Mouse (Mus musculus) C2C12 (cell line): Measurements from ENCODE around the gene Grip2. TPM values are rescaled to one million over a fixed set of nuclear protein-coding genes. Genes with fewer than 3 reads are reported as not detected.

ENCODE experiments used
- H3K27me3 ChIP-seq: one replicate; pipeline ENCODE4 v1.6.1; 2011; ENCODE audit not compliant: control insufficient read depth, insufficient read depth, insufficient read length
- H3K36me3 ChIP-seq: one replicate; pipeline ENCODE4 v1.6.1; 2011; ENCODE audit not compliant: control insufficient read depth, insufficient read depth
- H3K4me3 ChIP-seq: one replicate; pipeline ENCODE4 v1.5.1; 2011; ENCODE audit warnings: mild to moderate bottlenecking, control low read depth; ENCODE audit not compliant: poor library complexity, insufficient read depth, severe bottlenecking
- H3K79me2 ChIP-seq: one replicate; pipeline ENCODE4 v1.6.1; 2011; ENCODE audit not compliant: control insufficient read depth, insufficient read depth
- H3K79me3 ChIP-seq: one replicate; pipeline ENCODE4 v1.6.1; 2011; ENCODE audit warnings: low read depth, control low read depth
- H3ac ChIP-seq: one replicate; pipeline ENCODE3; 2011; ENCODE audit warnings: low read depth; ENCODE audit not compliant: control insufficient read depth, insufficient read length
- CEBPB ChIP-seq: IDR thresholded peaks from one replicate; pipeline ENCODE4 v1.6.1; 2011; ENCODE audit warnings: low read depth, mild to moderate bottlenecking, control low read depth, moderate library complexity
- CTCF ChIP-seq: IDR thresholded peaks from one replicate; pipeline ENCODE4 v1.5.1; 2011; ENCODE audit not compliant: control insufficient read depth, insufficient read depth, insufficient read length
- FOSL1 ChIP-seq: IDR thresholded peaks from one replicate; pipeline ENCODE4 v1.8.0; 2011; ENCODE audit warnings: mild to moderate bottlenecking, low read length; ENCODE audit not compliant: poor library complexity, insufficient read depth, severe bottlenecking
- MAX ChIP-seq: IDR thresholded peaks from one replicate; pipeline ENCODE4 v1.6.1; 2011; ENCODE audit warnings: mild to moderate bottlenecking, control low read depth
- MYOD1 ChIP-seq: IDR thresholded peaks from one replicate; pipeline ENCODE4 v1.6.1; 2011; ENCODE audit warnings: low read depth; ENCODE audit not compliant: control insufficient read depth, insufficient read length
- MYOG ChIP-seq: IDR thresholded peaks from one replicate; pipeline ENCODE4 v1.6.1; 2011; ENCODE audit not compliant: control insufficient read depth, insufficient read length; ENCODE audit errors: extremely low read depth
- USF1 ChIP-seq: IDR thresholded peaks from one replicate; pipeline ENCODE4 v1.6.1; 2011; ENCODE audit warnings: low read depth, mild to moderate bottlenecking, control low read depth, moderate library complexity
- polyA plus RNA-seq: library from polyadenylated mRNA; unstranded; fragments of >200 nt; fragmentation: generic; extraction: Trizol; gene quantifications from one replicate; pipeline ENCODE4 v1.2.1, GENCODE M21; 2012; ENCODE audit warnings: missing spikeins

Grip2 gene
- polyA plus RNA-seq, 1 experiment, result 0.02 TPM

DNA sequence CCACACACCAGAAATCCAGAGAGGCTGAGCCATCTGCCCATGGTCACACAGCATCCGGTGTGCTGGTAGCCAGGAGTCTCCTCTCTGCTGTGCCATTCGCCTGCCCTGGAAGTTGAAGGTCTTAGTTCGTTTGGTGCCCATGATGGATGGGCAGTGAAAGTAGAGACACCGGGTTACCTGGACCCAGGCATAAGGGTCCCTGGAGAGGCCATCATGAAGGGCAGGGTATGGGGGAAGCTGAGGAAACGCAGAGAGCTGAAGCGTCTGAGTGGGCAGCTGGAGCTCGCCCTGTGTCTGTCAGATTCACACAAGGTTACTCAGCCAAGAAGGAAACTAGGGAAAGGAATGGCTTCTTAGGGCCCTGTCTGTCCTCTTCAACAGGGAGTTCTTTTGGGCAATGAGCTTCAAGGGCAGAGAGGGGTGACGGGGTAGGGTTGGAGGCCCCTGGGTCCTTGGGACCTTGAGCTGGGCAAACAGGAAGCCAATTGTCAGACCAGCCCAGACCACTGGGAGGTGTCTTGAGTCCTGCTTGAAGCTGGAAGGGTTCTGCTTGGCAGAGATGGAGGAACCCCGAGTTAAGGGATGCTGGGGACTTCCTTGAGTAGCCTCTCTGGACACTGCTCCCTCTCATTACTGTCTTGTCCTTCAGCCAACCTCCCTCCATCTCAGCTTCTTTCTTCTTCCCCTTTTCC is 64.9 kb downstream of the Grip2 start:
- no peaks in the 10 kb centered on the region for H3K79me3 ChIP-seq
- no peaks in the 10 kb centered on the region for H3K27me3 ChIP-seq
- TF ChIP-seq CTCF (no peak), FOSL1 (no peak), USF1 (no peak), CEBPB (no peak), MAX (no peak), MYOG (no peak), MYOD1 (no peak)
- no peak overlapping the region for H3K4me3 ChIP-seq
- H3ac ChIP-seq, result no peak overlapping the region
- no peaks in the 10 kb centered on the region for H3K79me2 ChIP-seq
- peaks cover 20% of the 10 kb centered on the region for H3K36me3 ChIP-seq

GRCm38 (mm10) chr6:91754845-91755244 is 72.2 kb downstream of the Grip2 start:
- Histone ChIP-seq H3K4me3 (no peak overlapping the region), H3K79me3 (no peaks in the 10 kb centered on the region), H3K36me3 (peaks cover 87% of the 10 kb centered on the region), H3K79me2 (no peaks in the 10 kb centered on the region), H3K27me3 (no peaks in the 10 kb centered on the region), H3ac (no peak overlapping the region)
- no peak for TF ChIP-seq CEBPB
- no peak for TF ChIP-seq FOSL1
- TF ChIP-seq CTCF, result no peak
- TF ChIP-seq MYOG, result no peak
- TF ChIP-seq MYOD1, result no peak
- no peak for TF ChIP-seq USF1
- no peak for TF ChIP-seq MAX

GRCm38 (mm10) chr6:91754098-91754497 is 73.0 kb downstream of the Grip2 start:
- H3K27me3 ChIP-seq, result no peaks in the 10 kb centered on the region
- no peak overlapping the region for H3K4me3 ChIP-seq
- TF ChIP-seq MAX (no peak), CEBPB (no peak), USF1 (no peak), MYOD1 (no peak), MYOG (no peak), CTCF (no peak), FOSL1 (no peak)
- no peak overlapping the region for H3ac ChIP-seq
- H3K36me3 ChIP-seq, result peaks cover 93% of the 10 kb centered on the region
- H3K79me2 ChIP-seq, result no peaks in the 10 kb centered on the region
- no peaks in the 10 kb centered on the region for H3K79me3 ChIP-seq

DNA sequence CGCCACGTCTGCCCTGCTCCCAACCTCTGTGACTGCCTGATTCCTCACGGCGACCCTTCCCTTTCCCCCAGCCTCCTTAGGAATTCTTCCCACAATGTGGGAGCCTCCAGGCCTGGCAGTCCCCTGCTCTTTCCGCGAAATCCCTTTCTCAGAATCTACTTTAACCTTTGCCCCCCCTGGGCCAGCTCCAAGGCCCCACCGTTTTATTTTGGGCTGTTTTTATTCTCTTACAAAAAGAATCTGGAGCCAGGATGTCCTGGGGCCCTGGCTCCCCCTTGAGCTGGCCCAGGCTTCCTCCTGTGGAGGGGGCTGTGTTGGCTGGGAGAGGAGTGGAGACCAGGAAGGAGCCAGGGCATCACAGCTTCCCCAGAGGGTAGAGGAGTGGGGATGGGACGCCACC is 74.2 kb downstream of the Grip2 start:
- Histone ChIP-seq H3K79me3 (no peaks in the 10 kb centered on the region), H3K4me3 (no peak overlapping the region), H3K27me3 (no peaks in the 10 kb centered on the region), H3K36me3 (peaks cover 93% of the 10 kb centered on the region), H3ac (no peak overlapping the region), H3K79me2 (no peaks in the 10 kb centered on the region)
- no peak for TF ChIP-seq MYOG
- TF ChIP-seq CEBPB, result no peak
- no peak for TF ChIP-seq USF1
- no peak for TF ChIP-seq FOSL1
- no peak for TF ChIP-seq MAX
- no peak for TF ChIP-seq MYOD1
- no peak for TF ChIP-seq CTCF

DNA sequence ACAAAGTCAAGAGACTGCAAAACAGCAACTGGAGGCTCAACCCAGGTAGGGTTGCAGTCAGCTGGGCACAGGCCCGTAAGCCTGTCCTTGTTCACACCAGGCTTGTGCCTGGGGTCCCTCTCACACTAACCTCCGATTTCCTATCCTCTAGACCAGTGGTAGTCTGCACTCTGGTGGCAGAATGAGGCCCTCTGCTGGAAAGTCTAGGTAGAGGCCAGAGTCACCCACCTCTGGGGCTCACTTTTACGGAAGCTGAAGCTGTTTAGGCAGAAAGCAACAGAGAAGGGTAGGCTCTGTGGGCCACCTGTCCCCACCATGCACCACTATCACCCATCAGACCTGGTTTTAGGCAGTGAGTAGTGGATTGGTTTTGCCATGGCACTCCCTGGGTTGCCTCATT is 76.1 kb downstream of the Grip2 start:
- no peaks in the 10 kb centered on the region for H3K79me2 ChIP-seq
- H3K4me3 ChIP-seq, result no peak overlapping the region
- no peaks in the 10 kb centered on the region for H3K79me3 ChIP-seq
- TF ChIP-seq CEBPB (no peak), MAX (no peak), CTCF (no peak), MYOG (no peak), USF1 (no peak), MYOD1 (no peak), FOSL1 (no peak)
- H3K27me3 ChIP-seq, result no peaks in the 10 kb centered on the region
- peaks cover 95% of the 10 kb centered on the region for H3K36me3 ChIP-seq
- no peak overlapping the region for H3ac ChIP-seq
